Mouse (Mus musculus) olfactory bulb, adult 2 months (tissue): ENCODE measurements around the gene Yme1l1.

Source experiments
- CTCF ChIP-seq: fragments of 200-500 bp; IDR thresholded peaks from 2 replicates; pipeline ENCODE4 v1.5.1; 2012; ENCODE audit warnings: low read depth, mild to moderate bottlenecking, low read length, moderate library complexity; ENCODE audit not compliant: insufficient read depth
- POLR2A ChIP-seq: fragments of 200-500 bp; IDR thresholded peaks from 2 replicates; pipeline ENCODE4 v1.6.1; 2012; ENCODE audit warnings: mild to moderate bottlenecking, low read depth, low read length, moderate library complexity; ENCODE audit not compliant: insufficient read depth

DNA sequence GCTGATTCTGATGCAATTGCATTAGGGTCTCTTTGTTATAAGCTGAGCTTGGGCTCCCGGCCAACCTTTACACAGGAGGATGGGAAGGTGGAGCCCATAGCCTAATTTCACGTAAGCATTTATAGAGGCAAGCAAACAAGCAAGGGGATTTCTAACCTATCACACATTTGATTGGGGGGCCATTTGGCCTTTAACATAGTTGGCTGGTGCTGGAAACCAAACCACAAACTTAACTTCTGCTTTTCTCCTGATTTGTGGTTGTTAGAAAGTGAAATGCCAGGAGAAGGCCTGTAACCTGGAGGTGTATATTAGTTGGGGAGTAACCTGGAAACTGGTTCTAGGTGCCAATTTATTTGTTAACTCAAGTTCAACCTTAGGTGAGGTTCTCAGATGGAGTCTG is 72.3 kb downstream of the Yme1l1 start:
- TF ChIP-seq CTCF (no peak), POLR2A (no peak)
